Mouse (Mus musculus) right cerebral cortex, postnatal 14 days (tissue): Measurements from ENCODE around the gene Vamp8.

ENCODE experiments used
- DNase-seq: peaks from one replicate; pipeline ENCODE4 v3.0.0; 2022

Gene Vamp8

DNA sequence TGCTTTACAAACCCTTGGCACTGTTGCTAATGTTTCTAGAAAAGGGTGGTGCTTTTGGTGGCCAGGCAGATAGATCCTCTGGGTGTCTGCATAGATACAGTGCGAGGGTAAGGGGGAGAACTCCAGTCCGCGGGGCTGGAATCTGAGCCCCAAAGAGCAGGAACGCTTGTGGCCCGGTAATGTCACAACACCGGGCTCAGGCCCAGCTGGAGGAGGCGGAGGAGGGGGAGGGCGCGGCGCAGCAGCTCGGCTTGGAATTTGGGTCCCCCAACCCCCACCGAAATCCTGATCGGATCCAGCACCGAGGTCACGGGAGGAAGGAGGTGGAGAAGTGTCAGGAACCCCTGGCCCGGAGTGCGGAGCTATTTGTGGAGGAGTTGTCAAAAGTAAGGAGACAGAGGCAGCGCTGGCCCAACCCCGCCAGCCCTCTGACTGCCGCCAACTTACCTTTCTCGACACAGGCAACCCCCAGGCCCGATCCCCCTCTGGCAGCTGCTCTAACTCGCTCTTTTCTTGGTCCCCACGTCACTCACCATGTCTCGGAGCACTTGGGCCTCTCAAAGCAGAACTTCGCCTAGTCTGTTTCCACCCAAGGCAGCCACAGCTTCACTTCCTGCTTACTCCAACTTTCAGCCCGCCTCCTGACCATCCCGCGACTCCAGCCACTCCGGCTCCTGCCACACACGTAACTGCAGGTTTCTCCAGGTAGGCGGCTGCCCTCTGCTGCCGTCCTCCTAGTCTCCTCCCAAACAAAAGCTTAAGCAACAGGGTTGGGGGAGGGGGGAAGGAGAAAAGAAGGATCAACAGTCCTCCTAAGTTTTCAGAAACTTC is at the start of gene Vamp8:
Vamp8 (minus strand) TSS at position 763 of the 831 bp plus-strand sequence.
- DNase-seq = peak; percentile 40

DNA sequence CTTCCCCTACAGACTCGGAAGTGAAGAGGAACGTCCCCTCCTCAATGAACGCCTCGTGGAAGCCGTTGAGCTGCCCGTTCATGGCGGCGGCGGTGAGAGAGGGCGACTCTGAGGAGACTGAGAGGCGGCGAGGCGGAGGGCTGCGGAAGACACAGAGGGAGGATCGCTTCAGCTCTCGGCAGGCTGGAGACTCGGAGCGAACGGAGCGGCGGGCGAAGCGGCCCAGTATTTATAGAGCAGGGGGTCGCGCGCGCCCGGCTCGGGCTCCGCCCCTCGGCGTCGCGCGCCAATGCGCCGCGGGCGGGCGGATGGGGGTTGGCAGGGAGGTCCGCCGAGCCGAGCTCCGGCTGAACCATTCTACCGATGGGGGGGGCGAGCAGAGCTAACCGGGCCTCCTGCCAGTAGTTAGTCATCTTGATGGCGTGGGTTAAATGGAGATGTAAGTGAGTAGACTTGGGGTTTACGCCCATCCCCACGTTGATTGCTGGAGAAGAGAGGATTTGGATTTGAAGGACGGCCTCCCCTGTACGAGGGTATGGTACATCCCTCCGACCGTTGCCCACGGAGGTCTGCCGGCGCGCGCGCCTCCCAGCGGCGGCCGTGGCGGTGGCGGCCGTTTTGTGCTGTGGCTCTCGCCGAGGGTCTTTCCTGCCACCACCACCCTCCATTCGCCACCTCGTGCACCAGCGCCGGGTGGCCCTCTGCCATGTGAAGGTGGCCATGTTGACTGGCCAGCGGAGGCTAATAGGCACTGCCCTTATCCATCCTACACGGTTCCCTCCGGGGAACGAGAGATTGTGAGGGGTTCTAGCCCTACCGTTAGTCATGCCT is 49.1 kb upstream of the Vamp8 start, which contains the start of gene Mat2a:
Mat2a (minus strand) TSS at position 204 of the 831 bp plus-strand sequence.
- peak; percentile 96 for DNase-seq

DNA sequence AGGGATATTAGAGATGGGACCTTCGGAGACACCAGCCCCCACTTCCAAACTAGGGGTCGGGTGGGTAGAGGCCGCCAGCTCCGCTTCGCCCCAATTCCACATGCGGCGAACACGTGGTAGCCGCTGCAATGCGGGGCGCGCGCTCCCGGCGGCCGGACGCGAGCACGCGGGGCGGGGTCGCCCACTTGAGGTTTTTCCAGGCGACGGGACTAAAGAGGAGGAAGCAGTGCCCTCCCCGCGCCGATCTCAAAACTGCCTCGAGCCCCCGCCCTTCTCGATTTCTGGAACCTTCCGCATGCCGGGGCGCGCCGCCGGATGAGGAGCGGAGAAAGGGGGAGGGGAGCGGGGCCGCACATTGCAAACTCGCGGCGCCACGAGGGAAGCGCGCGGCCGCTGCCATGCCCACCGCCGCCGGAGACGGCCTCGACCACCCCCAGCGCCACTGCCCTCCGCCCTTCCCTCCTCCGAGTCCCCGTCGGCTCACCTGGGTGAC is 48.4 kb upstream of the Vamp8 start:
- peak; percentile 93 for DNase-seq

DNA sequence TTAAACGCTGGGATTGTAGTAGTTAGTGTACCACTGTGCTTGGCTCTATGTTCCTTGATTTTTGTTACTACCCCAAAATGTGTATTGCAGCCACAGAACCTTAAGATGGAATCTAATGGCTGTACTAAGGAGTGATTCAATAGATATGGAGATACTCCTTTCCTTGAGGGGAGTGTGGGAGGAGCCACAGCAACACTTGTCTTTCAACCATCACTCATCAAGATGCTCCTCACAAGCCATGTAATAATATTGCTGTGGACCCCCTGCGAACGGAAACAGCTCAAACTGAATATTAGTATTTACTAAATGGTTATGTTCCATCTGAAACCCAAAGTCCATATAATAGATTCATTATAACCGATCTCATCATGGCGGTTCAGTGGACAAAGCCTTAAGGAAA is 47.7 kb upstream of the Vamp8 start:
- DNase-seq = no peak

DNA sequence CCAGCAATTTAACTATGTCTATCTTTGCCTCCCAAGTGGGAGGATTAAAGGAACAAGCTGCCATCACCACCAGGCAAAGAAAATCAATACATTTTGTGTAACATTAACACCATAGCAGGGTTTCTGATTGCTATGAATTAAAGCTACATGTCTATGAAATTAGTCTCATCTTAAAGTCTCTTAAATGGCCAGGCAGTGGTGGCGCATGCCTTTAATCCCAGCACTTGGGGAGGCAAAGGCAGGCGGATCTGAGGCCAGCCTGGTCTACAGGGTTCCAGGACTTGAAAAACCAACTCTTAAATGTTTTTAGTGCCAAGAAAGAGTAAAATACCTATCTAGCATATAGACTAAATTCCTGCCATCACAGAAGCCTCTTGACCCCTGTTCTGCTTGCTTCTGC is 41.6 kb upstream of the Vamp8 start:
- DNase-seq = no peak

DNA sequence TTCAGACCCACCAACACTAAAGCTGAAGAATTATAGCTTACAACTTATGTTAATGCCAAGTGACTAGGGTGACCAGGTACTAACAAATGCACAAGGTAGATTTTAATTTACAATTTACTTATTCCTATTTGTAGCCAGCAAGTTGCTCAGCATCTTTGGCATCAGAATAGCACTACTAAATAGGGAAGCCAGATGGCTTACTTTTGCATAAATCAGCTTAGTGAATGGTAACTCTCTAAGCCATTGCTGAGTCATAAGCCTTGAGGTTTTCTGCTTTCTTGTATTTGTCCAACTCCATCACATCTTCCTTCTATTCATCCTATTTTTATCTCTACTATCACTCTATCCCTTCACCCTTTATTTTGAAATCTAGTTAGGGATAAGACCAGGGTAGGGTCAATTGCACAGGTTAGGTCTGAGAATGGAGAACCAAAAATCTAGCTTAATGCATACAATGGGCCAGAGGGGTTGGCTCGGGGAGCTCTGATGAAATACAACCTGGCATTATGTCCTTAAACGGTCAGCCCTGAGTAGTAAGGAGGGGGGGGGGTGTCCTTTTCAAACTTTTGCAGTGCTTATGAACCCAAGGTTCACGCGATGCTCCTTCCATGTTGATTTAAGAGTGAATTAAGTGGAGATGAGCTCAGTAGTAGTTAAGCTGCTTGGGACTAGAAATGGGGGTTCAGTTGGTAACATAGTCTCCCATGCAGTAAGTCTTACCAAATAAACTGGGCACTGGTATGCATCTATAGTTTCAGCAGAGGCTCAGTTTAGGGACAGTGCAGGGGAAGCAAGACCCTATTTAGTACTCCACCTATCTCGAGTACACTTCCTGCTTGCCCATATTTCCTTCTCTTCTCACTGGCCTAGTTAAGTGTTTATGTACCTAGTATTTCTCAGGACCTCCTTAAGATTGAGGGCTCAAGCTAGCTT is 40.8 kb upstream of the Vamp8 start:
- no peak for DNase-seq

DNA sequence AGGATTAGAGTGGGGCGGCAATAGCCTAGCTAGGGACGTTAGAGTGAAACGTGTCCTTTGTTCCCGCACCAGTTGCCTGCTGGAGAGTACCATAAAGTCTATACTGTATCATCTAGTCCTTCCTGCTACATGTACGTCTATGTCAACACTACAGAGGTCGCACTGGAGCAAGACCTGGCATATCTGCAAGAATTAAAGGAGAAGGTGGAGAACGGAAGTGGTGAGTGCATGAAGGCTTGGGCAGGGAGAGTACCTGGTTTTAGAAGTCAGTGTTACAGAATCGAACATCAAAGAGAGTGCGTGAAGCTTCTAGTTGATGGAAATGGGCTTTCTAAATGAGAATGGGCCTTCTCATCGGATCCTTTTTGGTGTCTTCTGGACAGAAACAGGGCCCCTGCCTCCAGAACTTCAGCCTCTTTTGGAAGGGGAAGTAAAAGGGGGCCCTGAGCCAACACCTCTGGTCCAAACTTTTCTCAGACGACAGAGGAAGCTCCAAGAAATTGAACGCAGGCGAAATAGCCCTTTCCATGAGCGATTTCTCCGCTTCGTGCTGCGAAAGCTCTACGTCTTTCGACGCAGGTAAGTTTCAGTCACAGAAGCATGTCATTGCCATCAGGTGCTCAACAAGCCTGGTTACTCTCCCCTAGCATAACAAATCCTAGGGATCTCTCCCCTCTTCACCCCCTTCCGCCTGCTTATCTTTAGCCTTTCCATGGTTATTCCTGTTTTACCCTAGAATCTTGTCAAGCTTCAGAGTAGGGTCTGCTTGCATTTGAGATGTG is 38.7 kb upstream of the Vamp8 start:
- no peak for DNase-seq

DNA sequence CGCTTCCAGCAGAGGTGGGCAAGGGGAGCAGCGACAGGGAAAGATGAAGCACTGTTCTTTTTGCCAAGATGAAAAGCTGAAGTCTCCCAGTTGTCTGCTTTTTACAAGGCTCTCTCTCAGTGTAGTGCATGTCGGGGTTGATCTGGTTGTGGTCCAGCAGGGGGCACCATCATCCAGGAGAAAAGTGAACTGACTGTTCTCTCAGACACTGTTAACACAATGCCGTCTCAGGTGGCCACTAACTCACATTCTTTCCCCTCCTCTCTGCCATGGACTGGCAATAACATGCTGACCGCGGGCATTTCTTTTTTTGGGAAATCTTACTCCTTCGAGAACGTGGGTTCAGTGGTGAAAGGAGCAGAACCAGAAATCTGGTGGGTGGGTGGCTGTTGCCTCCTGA is 37.5 kb upstream of the Vamp8 start:
- peak; percentile 82 for DNase-seq

DNA sequence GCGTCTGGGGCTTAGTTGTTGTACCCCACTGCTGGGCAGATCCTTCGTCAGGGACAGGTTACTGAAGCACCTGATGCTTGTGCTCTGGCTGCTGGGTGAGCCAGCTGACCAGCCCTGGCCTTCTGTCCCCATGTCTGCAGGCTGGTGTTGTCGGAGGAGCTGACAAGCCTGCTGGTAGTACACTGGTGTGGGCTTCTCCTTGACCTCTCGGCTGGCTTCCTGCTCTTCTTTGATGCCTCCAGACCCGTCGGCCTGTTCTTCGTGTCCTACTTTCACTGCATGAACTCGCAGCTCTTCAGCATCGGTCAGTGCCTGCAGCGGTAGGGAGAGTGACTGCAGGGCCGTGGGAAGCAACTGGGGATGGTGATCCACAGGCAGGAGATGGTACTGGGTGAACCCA is 35.1 kb upstream of the Vamp8 start:
- DNase-seq = no peak

DNA sequence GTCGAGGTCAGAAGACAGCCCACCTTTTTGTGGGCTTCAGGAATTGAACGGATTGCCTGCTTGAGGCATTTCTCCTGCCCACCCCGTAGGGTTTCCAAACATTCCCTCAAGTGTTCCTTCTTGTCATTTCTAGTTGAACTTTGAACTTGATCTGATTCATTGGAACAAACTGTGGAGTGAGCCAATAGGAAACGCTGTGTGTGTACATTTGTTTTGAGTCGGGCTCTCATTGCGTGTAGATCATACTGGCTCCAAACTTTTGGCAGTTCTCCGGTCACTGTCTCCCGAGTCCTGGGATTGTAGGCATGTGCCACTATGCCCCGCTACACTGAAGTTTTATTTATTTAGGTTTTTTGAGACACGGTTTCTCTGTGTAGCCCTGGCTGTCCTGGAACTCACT is 30.4 kb upstream of the Vamp8 start:
- no peak for DNase-seq

DNA sequence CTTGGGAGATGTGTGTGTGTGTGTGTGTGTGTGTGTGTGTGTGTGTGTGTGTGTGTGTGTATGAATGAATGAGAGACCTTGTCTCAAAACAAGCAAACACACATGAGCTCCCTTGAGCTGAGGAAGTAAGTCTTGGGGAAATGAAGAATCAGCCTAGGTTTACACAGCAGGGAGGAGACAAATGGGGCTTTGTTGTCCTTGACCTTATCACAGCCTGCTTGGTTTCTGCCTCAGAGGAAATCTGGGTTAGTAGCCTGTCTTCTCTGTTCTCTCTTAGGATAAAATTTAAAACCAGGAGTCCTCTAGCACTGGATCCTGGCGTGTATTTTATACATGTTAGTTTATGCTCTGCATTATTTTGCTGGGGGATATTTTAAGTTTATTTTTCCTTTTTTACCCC is 29.3 kb upstream of the Vamp8 start:
- DNase-seq = no peak

DNA sequence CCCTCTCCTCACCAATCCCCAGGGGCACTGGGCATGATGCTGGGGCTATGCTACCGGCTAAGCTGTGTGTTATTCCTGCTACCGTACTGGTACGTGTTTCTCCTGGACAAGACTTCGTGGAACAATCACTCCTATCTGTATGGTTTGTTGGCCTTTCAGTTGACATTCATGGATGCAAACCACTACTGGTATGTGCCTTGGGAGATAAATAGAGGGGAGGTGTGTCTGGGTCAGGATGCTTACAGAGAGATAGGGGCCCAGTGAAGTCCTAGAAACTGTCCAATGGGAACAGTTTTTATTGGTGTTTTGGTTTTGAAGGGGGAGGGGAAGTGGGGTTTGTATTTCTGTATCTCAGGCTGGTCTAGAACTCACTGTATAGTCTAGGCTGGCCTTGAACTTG is 27.8 kb upstream of the Vamp8 start:
- no peak for DNase-seq

DNA sequence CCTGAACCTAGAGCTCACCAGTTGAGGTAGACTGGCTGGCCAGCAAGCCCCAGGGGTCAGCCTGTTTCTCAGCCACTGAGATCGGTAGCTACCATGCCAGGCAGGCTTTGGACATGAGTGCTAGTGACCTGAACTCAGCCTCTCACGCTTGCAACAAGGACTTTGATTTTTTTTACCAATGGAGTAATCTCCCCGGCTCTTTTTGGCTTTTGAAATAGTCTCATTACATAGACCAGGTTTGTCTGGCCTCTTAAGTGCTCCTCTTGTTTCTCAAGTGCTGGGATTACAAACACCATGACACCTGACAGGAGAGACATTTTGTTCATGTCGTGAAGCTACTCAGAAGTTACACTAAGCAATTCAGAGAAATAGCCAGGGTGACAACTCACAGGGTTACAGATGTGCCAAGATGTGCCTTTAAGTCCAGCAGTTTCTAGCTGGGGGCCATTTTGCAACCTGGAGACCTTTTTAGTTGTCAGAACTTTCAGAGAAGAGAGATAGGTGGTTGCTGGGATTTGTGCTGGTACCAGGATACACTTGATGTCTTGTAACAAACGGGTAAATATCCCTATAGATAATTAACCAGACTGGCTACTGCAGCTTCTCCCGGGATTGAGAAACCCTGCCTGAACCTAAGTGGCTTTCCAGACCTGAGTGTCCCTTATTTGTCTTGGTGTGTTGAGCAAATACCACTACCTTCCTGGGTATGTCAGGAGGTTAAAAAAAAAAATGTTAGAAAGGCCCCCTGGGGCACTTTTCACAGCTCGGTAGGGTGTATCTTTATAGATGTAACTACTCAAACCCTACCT is 25.7 kb upstream of the Vamp8 start:
- DNase-seq = no peak

DNA sequence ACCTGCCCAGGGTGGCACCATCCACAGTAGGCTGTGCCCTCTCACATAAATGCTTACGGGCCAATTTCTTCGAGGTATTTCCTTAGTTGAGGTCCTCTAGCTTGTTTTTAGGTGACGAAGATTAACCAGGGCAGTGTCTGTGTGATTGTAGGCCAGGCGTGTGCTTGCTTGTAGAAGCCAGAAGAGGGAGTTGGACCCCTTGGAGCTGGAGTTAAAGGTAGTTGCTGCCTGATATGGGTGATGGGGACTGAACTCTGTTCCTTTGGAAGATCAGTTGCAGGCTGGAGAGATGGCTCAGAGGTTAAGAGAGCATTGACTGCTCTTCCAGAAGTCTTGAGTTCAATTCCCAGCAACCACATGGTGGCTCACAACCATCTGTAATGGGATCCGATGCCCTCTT is 24.7 kb upstream of the Vamp8 start:
- no peak for DNase-seq

DNA sequence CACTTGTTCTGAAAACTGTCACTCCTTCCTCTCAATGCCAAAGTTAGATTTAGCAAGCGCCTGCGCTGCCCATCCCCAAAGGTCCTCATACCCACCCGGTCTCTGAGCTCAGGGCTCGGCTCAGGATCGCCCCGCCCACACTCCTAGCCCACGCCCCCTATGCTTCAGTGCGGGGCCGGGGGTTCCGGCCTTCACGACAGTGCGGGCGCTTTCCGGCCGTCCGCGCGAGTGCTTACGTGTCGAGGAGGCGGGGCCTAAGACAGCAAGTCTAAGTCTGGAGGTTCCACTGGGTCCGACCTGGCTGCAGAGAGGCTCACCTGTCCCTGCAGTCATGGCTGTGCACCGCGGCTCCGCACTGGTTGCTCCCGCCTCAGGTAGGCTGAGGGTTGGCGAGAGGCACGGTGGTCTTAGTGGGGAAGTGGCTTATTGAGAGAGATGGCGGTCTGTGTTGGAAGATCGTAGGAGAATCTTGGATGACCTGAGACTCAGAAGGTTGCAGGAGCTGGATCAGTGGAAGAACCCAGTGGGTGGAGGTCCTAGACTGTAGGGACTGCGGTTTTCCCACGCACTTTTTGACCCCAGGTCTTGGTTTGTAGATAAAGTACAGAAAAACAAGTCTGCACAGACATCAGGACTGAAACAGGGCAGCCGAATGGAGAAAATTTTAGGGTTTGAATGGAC is 23.7 kb upstream of the Vamp8 start, which contains the start of gene Ggcx:
Ggcx (plus strand) TSS at position 233 of the 681 bp plus-strand sequence.
- peak; percentile 91 for DNase-seq

DNA sequence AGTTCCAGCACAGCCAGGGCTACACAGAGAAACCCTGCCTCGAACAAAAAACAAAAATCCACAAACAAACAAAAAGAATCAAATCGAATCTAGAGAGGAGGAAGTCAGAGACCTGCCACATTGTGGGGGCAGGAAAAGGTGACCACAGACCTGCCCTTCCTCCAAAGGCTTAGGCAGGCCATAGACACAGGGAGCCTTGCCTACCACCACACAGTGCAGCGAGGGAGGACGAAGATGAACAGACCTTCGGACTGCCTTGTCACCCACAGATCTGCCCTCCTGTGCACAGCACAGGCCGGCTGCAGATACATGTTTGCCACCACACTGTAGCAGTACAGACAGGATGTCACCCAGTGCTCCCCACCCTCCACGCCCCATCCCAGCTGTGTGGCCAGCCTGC is 20.0 kb upstream of the Vamp8 start:
- no peak for DNase-seq

DNA sequence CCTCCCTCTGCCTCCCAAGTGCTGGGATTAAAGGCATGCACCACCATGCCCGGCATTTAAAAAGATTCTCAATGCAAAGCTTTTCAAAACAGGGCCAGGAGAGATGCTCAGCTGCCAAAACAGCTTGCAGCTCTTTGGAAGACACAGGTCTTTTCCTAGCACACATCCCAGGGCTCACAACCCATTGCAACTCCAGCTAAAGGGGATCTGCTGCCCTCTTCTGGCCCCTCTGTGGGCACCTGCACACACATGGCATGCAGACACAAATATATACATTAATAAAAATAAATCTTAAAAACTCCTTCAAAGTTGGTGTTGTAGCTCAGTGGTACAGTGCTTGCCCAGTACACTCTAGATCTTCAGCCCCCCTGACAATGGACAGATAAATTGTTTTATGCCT is 19.5 kb upstream of the Vamp8 start:
- no peak for DNase-seq

DNA sequence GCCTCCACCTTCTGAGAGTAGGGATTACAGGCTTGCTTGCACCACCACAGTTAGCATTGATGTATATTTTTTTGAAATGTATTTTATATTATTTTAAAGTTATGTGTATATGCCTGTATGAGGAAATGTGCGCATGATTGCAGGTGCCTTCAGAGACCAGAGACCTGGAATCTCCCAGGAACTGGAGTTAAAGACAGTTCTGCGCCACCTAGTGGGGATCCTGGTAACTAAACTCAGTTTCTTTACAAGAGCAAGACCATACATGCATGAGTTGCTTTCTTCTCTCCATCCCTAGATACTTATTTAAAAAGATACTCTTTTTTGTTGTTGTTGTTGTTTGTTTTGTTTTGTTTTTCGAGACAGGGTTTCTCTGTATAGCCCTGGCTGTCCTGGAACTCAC is 19.1 kb upstream of the Vamp8 start:
- DNase-seq = peak; percentile 82

DNA sequence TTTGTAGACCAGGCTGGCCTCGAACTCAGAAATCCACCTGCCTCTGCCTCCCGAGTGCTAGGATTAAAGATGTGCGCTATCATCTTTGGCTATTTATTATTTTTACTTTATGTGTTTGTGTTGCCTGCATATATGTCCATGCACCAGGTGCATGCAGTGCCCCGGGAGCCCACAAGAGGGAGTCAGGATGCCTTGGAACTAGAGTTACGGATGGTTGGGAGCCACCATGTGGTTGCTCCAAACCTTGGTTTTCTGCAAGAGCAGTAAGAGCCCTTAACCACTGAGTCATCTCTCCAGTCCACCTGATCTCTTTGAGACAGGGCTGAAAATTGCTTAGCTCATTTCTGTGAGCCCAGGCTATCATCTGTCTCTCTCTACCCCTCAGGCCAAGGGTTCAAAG is 16.6 kb upstream of the Vamp8 start:
- DNase-seq = peak; percentile 83

DNA sequence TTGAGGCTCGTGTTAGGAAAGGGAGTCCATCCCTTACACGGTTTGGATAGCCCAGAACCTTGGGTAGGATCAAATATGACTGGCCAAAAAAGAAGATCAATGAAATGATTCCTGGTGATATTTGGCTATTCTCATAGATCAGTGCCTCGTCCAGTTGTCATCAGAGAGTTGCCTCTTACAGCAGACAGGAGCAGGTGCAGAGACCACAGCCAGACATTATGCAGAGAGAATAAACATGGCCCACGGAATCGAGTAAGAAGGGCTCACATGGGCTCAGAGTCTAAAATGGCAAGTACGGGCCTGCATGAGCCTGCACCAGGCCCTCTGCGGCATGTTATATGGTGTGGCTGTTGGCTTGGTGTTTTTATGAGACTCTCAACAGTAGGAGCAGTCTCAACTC is 14.9 kb upstream of the Vamp8 start:
- DNase-seq = no peak
